Mouse (Mus musculus) heart, embryonic 16.5 days (tissue): ENCODE results near the gene Gm14226. TPM values are rescaled to one million over a fixed set of nuclear protein-coding genes. Genes with fewer than 3 reads are reported as not detected.
A peak's percentile ranks its signal among the peaks of the same experiment; 100 is the strongest.
"Not testable (repeated sequence)": the region's sequence is repeated elsewhere in the genome, so short reads cannot be mapped to it uniquely, and the experiment has no call there.

Source experiments
- ATAC-seq: fragments of 200-750 bp; cut with Nextera tagmentation; replicated peaks from 2 replicates; pipeline ENCODE4 v1.8.0; 2017; ENCODE audit warnings: moderate number of reproducible peaks; ENCODE audit not compliant: insufficient read depth, low FRiP score; ENCODE audit errors: extremely low read depth
- H3K27ac ChIP-seq: fragments of 300-500 bp; sonication (generic); 2 replicates; pipeline ENCODE4 v1.5.1; 2014; ENCODE audit warnings: mild to moderate bottlenecking, low read length, control low read depth, moderate library complexity
- H3K27me3 ChIP-seq: fragments of 300-500 bp; sonication (generic); 2 replicates; pipeline ENCODE4 v1.6.1; 2014; ENCODE audit warnings: low read length, mixed read lengths; ENCODE audit not compliant: control insufficient read depth, insufficient read depth
- H3K36me3 ChIP-seq: fragments of 300-500 bp; sonication (generic); 2 replicates; pipeline ENCODE4 v1.6.1; 2014; ENCODE audit not compliant: control insufficient read depth, insufficient read depth
- H3K4me1 ChIP-seq: fragments of 300-500 bp; sonication (generic); 2 replicates; pipeline ENCODE4 v1.6.1; 2014; ENCODE audit warnings: low read length, mixed read lengths; ENCODE audit not compliant: control insufficient read depth, insufficient read depth
- H3K4me2 ChIP-seq: fragments of 300-500 bp; sonication (generic); 2 replicates; pipeline ENCODE4 v1.6.1; 2014; ENCODE audit warnings: low read depth, mild to moderate bottlenecking, control low read depth, low read length
- H3K4me3 ChIP-seq: fragments of 300-500 bp; sonication (generic); 2 replicates; pipeline ENCODE4 v1.5.1; 2014; ENCODE audit warnings: mild to moderate bottlenecking, control low read depth, low read length
- H3K9ac ChIP-seq: fragments of 300-500 bp; sonication (generic); 2 replicates; pipeline ENCODE4 v1.6.1; 2014; ENCODE audit warnings: low read length, control low read depth
- H3K9me3 ChIP-seq: fragments of 300-500 bp; sonication (generic); replicated peaks from 2 replicates; pipeline ENCODE4 v1.6.1; 2016; ENCODE audit warnings: low read length; ENCODE audit not compliant: control insufficient read depth
- WGBS: fragments of 180-500 bp; shearing (Covaris S2); extraction: QIAGEN DNeasy Blood & Tissue Kit; methylation state at CpG from one replicate; pipeline ENCODE4 v1.1.7; 2014; 5-methylcytosine and 5-hydroxymethylcytosine counted together
- polyA plus RNA-seq: library from polyadenylated mRNA; unstranded; fragments of >200 nt; fragmentation: Nextera tagmentation; extraction: Ambion mirVana; gene quantifications from 2 replicates; pipeline ENCODE4 v1.2.1, GENCODE M21; 2015

Gm14226 gene
- polyA plus RNA-seq, 1 experiment from 2014 or later: 0.24 TPM

- Histone ChIP-seq H3K36me3 (no peaks in the 10 kb centered on the region), H3K4me2 (no peak overlapping the region), H3K27ac (no peak overlapping the region), H3K9ac (no peak overlapping the region), H3K9me3 (no peaks in the 10 kb centered on the region), H3K4me3 (no peak overlapping the region), H3K4me1 (no peaks in the 10 kb centered on the region), H3K27me3 (no peaks in the 10 kb centered on the region)
- 71% methylated on average over 3 of the region's 3 CpGs for WGBS
- no peak for ATAC-seq
These were observed 26.5 kb downstream of the Gm14226 start for GRCm38 (mm10) chr2:155044542-155044941.

- no peak overlapping the region for H3K9ac ChIP-seq
- H3K27ac ChIP-seq: no peak overlapping the region
- ATAC-seq: no peak
- no peak overlapping the region for H3K4me3 ChIP-seq
- no peak overlapping the region for H3K4me2 ChIP-seq
- H3K4me1 ChIP-seq: peaks cover 2% of the 10 kb centered on the region
- 63% methylated on average over 3 of the region's 3 CpGs for WGBS
- H3K9me3 ChIP-seq: no peaks in the 10 kb centered on the region
- H3K27me3 ChIP-seq: no peaks in the 10 kb centered on the region
- H3K36me3 ChIP-seq: no peaks in the 10 kb centered on the region
These were observed 27.0 kb downstream of the Gm14226 start for GRCm38 (mm10) chr2:155045075-155045474.

GRCm38 (mm10) chr2:155046803-155047202, 28.7 kb downstream of the Gm14226 start:
- Histone ChIP-seq H3K27me3 (no peaks in the 10 kb centered on the region), H3K27ac (no peak overlapping the region), H3K4me3 (no peak overlapping the region), H3K9ac (no peak overlapping the region), H3K4me1 (peaks cover 11% of the 10 kb centered on the region), H3K4me2 (no peak overlapping the region), H3K36me3 (no peaks in the 10 kb centered on the region), H3K9me3 (no peaks in the 10 kb centered on the region)
- WGBS: 79% methylated on average over 2 of the region's 2 CpGs
- ATAC-seq: no peak

GRCm38 (mm10) chr2:155047452-155048178, 29.5 kb downstream of the Gm14226 start:
- H3K4me2 ChIP-seq: no peak overlapping the region; the same call in 1 of the 2 replicates
- H3K27me3 ChIP-seq: no peaks in the 10 kb centered on the region
- no peak overlapping the region for H3K4me3 ChIP-seq
- H3K4me1 ChIP-seq: peaks cover 11% of the 10 kb centered on the region
- no peaks in the 10 kb centered on the region for H3K9me3 ChIP-seq
- no peak overlapping the region for H3K9ac ChIP-seq
- WGBS: 57% methylated on average over 7 of the region's 7 CpGs
- H3K36me3 ChIP-seq: no peaks in the 10 kb centered on the region
- ATAC-seq: no peak
- H3K27ac ChIP-seq: no peak overlapping the region

- Histone ChIP-seq H3K27ac (peak overlapping the region; percentile 82), H3K4me1 (peaks cover 11% of the 10 kb centered on the region), H3K9ac (peak overlapping the region; percentile 85), H3K36me3 (no peaks in the 10 kb centered on the region), H3K4me3 (peak overlapping the region; percentile 63), H3K27me3 (no peaks in the 10 kb centered on the region), H3K9me3 (no peaks in the 10 kb centered on the region), H3K4me2 (peak overlapping the region; percentile 99)
- 22% methylated on average over 5 of the region's 5 CpGs for WGBS
- no peak for ATAC-seq
These were observed 32.0 kb downstream of the Gm14226 start for GRCm38 (mm10) chr2:155050108-155050503.

- H3K4me1 ChIP-seq: peaks cover 11% of the 10 kb centered on the region
- H3K9ac ChIP-seq: peak overlapping the region; percentile 85
- peak overlapping the region; percentile 99 for H3K4me2 ChIP-seq
- ATAC-seq: peak; percentile 93
- H3K36me3 ChIP-seq: no peaks in the 10 kb centered on the region
- H3K27me3 ChIP-seq: no peaks in the 10 kb centered on the region
- H3K27ac ChIP-seq: peak overlapping the region; percentile 82
- H3K4me3 ChIP-seq: peak overlapping the region; percentile 63
- H3K9me3 ChIP-seq: no peaks in the 10 kb centered on the region
- WGBS: 1% methylated on average over 45 of the region's 45 CpGs
These were observed 32.6 kb downstream of the Gm14226 start for GRCm38 (mm10) chr2:155050504-155051236.

- H3K27ac ChIP-seq: peak overlapping the region; percentile 72
- no peaks in the 10 kb centered on the region for H3K27me3 ChIP-seq
- no peaks in the 10 kb centered on the region for H3K36me3 ChIP-seq
- peaks cover 11% of the 10 kb centered on the region for H3K4me1 ChIP-seq
- ATAC-seq: no peak
- H3K4me2 ChIP-seq: peak overlapping the region; percentile 99
- 18% methylated on average over 9 of the region's 9 CpGs for WGBS
- H3K4me3 ChIP-seq: peak overlapping the region; percentile 63
- no peaks in the 10 kb centered on the region for H3K9me3 ChIP-seq
- H3K9ac ChIP-seq: peak overlapping the region; percentile 77
These were observed 33.7 kb downstream of the Gm14226 start for GRCm38 (mm10) chr2:155051622-155052351.

- H3K36me3 ChIP-seq: no peaks in the 10 kb centered on the region
- H3K4me1 ChIP-seq: peaks cover 11% of the 10 kb centered on the region
- no peak overlapping the region for H3K27ac ChIP-seq
- no peaks in the 10 kb centered on the region for H3K9me3 ChIP-seq
- H3K4me2 ChIP-seq: no peak overlapping the region
- no peak overlapping the region for H3K4me3 ChIP-seq
- 60% methylated on average over 2 of the region's 2 CpGs for WGBS
- no peak for ATAC-seq
- no peaks in the 10 kb centered on the region for H3K27me3 ChIP-seq
- no peak overlapping the region for H3K9ac ChIP-seq
These were observed 34.6 kb downstream of the Gm14226 start for GRCm38 (mm10) chr2:155052681-155053080.

GRCm38 (mm10) chr2:155053512-155053911, 35.4 kb downstream of the Gm14226 start:
- H3K36me3 ChIP-seq, H3K4me3 ChIP-seq, H3K27me3 ChIP-seq, H3K27ac ChIP-seq, H3K4me2 ChIP-seq, H3K9me3 ChIP-seq, H3K9ac ChIP-seq, ATAC-seq: not testable (repeated sequence)
- H3K4me1 ChIP-seq: peaks cover 11% of the 10 kb centered on the region
- 83% methylated on average over 8 of the region's 8 CpGs for WGBS
